Mouse (Mus musculus): ENCODE data around the gene Sept3. TPM values are rescaled to one million over a fixed set of nuclear protein-coding genes. Genes with fewer than 3 reads are reported as not detected.

The Sept3 gene
- polyA plus RNA-seq, 1 experiment from 2014 or later: 157 TPM

- Histone ChIP-seq H3K9me3 (ENCODE audit: control insufficient read depth, low read length) (no peaks in the 10 kb centered on the region), H3K9ac (ENCODE audit: low read length) (no peak overlapping the region), H3K4me1 (replicated peaks; ENCODE audit: control insufficient read depth, insufficient read depth, low read length) (peaks cover 17% of the 10 kb centered on the region), H3K27ac (ENCODE audit: low read depth, low read length) (no peak overlapping the region), H3K4me2 (ENCODE audit: low read depth, low read length, severe bottlenecking) (no peak overlapping the region), H3K4me3 (ENCODE audit: low read depth, low read length) (no peak overlapping the region), H3K36me3 (ENCODE audit: control insufficient read depth, insufficient read depth, low read length) (no peaks in the 10 kb centered on the region), H3K27me3 (ENCODE audit: control insufficient read depth, insufficient read depth, low read length) (peaks cover 9% of the 10 kb centered on the region; the same call in 1 of the 2 replicates)
- DNase-seq (ENCODE audit: low spot score): no peak
- WGBS: 80% methylated on average over 5 of the region's 5 CpGs
- ATAC-seq (replicated peaks; ENCODE audit: low FRiP score): no peak
Observed at GRCm38 (mm10) chr15:82342543-82342935, 67.8 kb downstream of the Sept3 start.

GRCm38 (mm10) chr15:82343368-82344287, 68.9 kb downstream of the Sept3 start:
- Histone ChIP-seq H3K4me2 (ENCODE audit: low read depth, low read length, severe bottlenecking) (no peak overlapping the region), H3K27ac (ENCODE audit: low read depth, low read length) (no peak overlapping the region), H3K9ac (ENCODE audit: low read length) (no peak overlapping the region), H3K4me3 (ENCODE audit: low read depth, low read length) (no peak overlapping the region), H3K4me1 (replicated peaks; ENCODE audit: control insufficient read depth, insufficient read depth, low read length) (peaks cover 11% of the 10 kb centered on the region), H3K27me3 (ENCODE audit: control insufficient read depth, insufficient read depth, low read length) (peaks cover 9% of the 10 kb centered on the region; the same call in 1 of the 2 replicates), H3K9me3 (ENCODE audit: control insufficient read depth, low read length) (no peaks in the 10 kb centered on the region), H3K36me3 (ENCODE audit: control insufficient read depth, insufficient read depth, low read length) (no peaks in the 10 kb centered on the region; the same call in 1 of the 2 replicates)
- 90% methylated on average over 27 of the region's 27 CpGs for WGBS
- no peak for ATAC-seq (replicated peaks; ENCODE audit: low FRiP score)
- DNase-seq (ENCODE audit: low spot score): no peak

Other genes starting within 250 kb of the Sept3 start
- gene Desi1, start 241.0 kb upstream of the Sept3 start, polyA plus RNA-seq (2014; fragmentation: Nextera tagmentation; extraction: Ambion mirVana): 40.3 and 45.1 TPM in 2 replicates
- gene Snu13, start 227.3 kb upstream of the Sept3 start, polyA plus RNA-seq (2014; fragmentation: Nextera tagmentation; extraction: Ambion mirVana): 289 and 308 TPM in 2 replicates
- not detected in 2 replicates for gene 4930407I10Rik, start 215.7 kb upstream of the Sept3 start, polyA plus RNA-seq (2014; fragmentation: Nextera tagmentation; extraction: Ambion mirVana)
- not detected in 2 replicates for gene Mei1, start 204.9 kb upstream of the Sept3 start, polyA plus RNA-seq (2014; fragmentation: Nextera tagmentation; extraction: Ambion mirVana)
- 23.6 and 25.5 TPM in 2 replicates for gene Ccdc134, start 147.0 kb upstream of the Sept3 start, polyA plus RNA-seq (2014; fragmentation: Nextera tagmentation; extraction: Ambion mirVana)
- gene Srebf2, start 127.7 kb upstream of the Sept3 start, polyA plus RNA-seq (2014; fragmentation: Nextera tagmentation; extraction: Ambion mirVana): 209 and 216 TPM in 2 replicates
- 0.87 and 1.2 TPM in 2 replicates for gene Shisa8, start 62.1 kb upstream of the Sept3 start, polyA plus RNA-seq (2014; fragmentation: Nextera tagmentation; extraction: Ambion mirVana)
- gene Tnfrsf13c, start 50.5 kb upstream of the Sept3 start, polyA plus RNA-seq (2014; fragmentation: Nextera tagmentation; extraction: Ambion mirVana): 0.35 and 0.64 TPM in 2 replicates
- 91.6 and 100 TPM in 2 replicates for gene Cenpm, start 30.1 kb upstream of the Sept3 start, polyA plus RNA-seq (2014; fragmentation: Nextera tagmentation; extraction: Ambion mirVana)
- gene 1500009C09Rik, start 22.5 kb upstream of the Sept3 start, polyA plus RNA-seq (2014; fragmentation: Nextera tagmentation; extraction: Ambion mirVana): 2.2 and 2.4 TPM in 2 replicates
- gene Wbp2nl, start 24.1 kb downstream of the Sept3 start, polyA plus RNA-seq (2014; fragmentation: Nextera tagmentation; extraction: Ambion mirVana): 0.19 TPM in 1 of 2 replicates, not detected in the other
- 23.5 and 24.9 TPM in 2 replicates for gene Naga, start 64.0 kb downstream of the Sept3 start, polyA plus RNA-seq (2014; fragmentation: Nextera tagmentation; extraction: Ambion mirVana)
- gene Pheta2, start 64.0 kb downstream of the Sept3 start, polyA plus RNA-seq (2014; fragmentation: Nextera tagmentation; extraction: Ambion mirVana): 5.0 and 5.4 TPM in 2 replicates
- 236 and 244 TPM in 2 replicates for gene Smdt1, start 64.1 kb downstream of the Sept3 start, polyA plus RNA-seq (2014; fragmentation: Nextera tagmentation; extraction: Ambion mirVana)
- gene Ndufa6, start 79.4 kb downstream of the Sept3 start, polyA plus RNA-seq (2014; fragmentation: Nextera tagmentation; extraction: Ambion mirVana): 251 and 275 TPM in 2 replicates
- gene Cyp2d22, start 105.4 kb downstream of the Sept3 start, polyA plus RNA-seq (2014; fragmentation: Nextera tagmentation; extraction: Ambion mirVana): 2.5 and 3.6 TPM in 2 replicates
- not detected in 2 replicates for gene Cyp2d11, start 119.1 kb downstream of the Sept3 start, polyA plus RNA-seq (2014; fragmentation: Nextera tagmentation; extraction: Ambion mirVana)
- not detected in 2 replicates for gene Cyp2d10, start 132.3 kb downstream of the Sept3 start, polyA plus RNA-seq (2014; fragmentation: Nextera tagmentation; extraction: Ambion mirVana)
- not detected in 2 replicates for gene Cyp2d9, start 158.5 kb downstream of the Sept3 start, polyA plus RNA-seq (2014; fragmentation: Nextera tagmentation; extraction: Ambion mirVana)

Measured in forebrain, embryonic 11.5 days (tissue).